Mouse (Mus musculus) kidney, adult 8-10 months (tissue): ENCODE results near the gene Setdb2.
A peak's percentile ranks its signal among the peaks of the same experiment; 100 is the strongest.

Experiments
- DNase-seq, 2 experiments: peaks; one replicate each; pipeline ENCODE4 v3.0.0; 2022

The Setdb2 gene

GRCm38 (mm10) chr14:59366386-59367105 lies 74.1 kb downstream of the Setdb2 start:
- DNase-seq, result no peak

GRCm38 (mm10) chr14:59365244-59365644 lies 75.4 kb downstream of the Setdb2 start, which contains the start of gene Phf11d:
Phf11d (minus strand) TSS chr14:59365470.
- DNase-seq, result peak; percentile 51 to 61
